Mouse (Mus musculus): ENCODE measurements at regions not wholly inside any gene's neighbourhood (a gene's known extent, or its start where the extent isn't known, plus 50 kb on each side); places are given as distances from the start of the nearest gene placed in this dataset.

DNA sequence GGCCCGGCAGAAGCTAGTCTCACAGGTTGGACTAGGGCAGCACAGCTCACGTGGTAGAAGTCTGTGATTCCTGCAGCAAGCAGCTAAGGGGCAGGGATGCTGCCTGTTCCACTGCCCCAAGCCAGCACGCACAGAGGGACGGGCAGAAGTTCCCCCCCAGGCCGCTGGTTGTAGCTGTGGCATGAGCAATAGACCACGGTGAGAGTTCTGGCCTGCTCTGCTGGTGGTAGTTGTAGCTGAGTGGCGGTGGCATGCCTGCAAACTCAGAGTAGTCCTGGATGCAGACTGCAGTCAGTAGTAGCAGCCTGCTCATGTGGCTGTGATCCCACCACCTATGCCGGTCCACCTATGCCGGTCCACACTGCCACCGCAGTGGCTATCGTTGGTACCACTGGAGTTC is 71.5 kb upstream of the Rpl39l start:
- no peak for DNase-seq (ENCODE audit: low spot score in 2 of 2)

DNA sequence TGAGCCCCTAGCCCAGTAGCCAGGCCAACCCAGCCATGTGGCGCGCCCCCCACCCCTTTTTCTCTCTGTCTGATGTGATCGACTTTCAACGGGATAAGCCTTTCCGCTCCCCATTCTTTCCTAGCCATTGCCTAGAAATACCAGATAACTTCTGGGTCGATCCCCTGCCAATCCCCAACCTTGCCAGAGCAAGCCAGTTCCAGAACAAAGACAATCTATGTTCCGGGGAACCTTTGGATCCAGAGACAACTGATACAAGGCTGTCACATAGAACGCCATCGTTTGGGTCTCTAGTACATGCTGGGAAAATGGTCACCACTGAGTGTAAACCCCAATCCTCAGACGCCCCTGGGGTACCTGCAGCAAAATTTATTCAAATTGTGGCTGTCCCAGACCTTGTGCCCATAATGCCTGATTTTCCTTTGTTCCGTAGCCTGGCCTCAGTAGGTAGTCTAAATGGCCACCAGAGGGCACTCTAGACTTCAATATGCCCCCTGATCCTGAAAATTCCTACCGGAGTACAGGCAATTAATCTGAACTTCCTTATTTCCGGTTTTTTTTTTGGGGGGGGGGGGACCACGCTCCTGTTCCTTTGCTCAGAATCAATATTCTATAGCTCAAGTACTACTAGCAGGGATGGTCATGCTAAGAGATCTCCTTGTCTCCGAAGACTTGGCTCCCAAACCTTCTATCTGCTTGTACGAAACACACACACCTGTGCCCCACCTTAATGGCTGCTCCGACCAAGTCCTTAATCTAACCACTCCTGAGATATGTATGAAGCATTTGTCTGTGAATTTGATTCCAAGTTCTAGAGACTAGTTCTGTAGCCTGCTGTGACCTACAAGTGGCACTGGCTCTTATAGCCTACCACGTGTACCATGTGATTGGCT is 81.3 kb upstream of the Rpl39l start:
- peak; percentile 55 to 59 for DNase-seq (ENCODE audit: low spot score in 2 of 2)

DNA sequence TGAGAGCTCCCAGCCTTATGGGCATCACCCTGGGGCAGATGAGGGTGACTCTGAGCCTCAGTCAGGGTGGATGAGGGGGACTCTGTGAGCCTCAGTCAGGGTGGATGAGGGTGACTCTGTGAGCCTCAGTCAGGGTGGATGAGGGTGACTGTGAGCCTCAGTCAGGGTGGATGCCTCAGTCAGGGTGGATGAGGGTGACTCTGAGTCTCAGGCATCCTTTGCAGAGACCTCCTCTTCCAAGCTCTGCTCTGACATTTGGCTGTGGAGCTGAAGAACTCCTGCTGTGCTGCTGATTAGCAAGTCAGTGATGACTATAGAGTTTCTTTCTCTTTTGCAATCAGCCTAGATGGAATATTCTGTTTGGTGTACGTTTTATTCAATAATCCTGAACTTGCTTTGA is 83.7 kb upstream of the Rpl39l start:
- DNase-seq (ENCODE audit: low spot score in 2 of 2), result no peak

DNA sequence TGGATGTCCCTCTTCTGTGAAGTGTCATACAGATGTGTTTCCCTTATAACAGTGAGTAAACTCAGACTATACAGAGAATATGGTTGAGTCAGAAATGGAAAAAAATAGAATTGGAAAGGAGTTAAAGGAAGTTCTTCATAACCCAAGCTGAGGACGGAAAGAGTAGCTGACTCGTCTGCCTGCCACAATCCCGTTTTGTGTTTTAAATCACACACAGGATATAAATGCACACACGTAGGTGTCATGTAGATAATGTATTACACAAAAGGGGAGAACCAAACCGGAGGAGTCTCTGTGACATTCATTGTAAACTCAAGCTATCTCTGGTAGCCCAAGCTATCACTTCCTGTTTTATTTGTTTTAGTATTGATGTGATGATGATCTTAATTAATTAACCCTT is 84.6 kb upstream of the Rpl39l start:
- DNase-seq (ENCODE audit: low spot score in 2 of 2), result no peak

DNA sequence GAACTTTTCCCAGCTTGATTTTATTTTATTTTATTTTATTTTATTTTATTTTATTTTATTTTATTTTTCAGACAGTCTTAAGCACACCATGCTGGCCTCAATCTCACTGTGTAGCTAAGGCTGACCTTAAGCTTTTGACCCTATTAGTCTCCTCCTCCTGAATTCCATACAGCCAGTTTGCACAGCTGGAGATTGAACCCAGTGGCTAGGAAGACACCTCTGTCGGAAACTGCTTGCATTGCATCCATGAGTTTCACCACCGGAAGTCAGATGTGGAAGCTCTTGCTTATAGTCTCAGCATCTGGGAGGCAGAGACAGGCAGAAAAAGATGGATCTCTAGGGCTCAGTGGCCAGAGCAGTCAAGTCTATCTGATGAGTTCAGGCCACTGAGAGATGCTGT is 86.4 kb upstream of the Grin2a start:
- no peak for DNase-seq (ENCODE audit: low spot score in 2 of 2)

DNA sequence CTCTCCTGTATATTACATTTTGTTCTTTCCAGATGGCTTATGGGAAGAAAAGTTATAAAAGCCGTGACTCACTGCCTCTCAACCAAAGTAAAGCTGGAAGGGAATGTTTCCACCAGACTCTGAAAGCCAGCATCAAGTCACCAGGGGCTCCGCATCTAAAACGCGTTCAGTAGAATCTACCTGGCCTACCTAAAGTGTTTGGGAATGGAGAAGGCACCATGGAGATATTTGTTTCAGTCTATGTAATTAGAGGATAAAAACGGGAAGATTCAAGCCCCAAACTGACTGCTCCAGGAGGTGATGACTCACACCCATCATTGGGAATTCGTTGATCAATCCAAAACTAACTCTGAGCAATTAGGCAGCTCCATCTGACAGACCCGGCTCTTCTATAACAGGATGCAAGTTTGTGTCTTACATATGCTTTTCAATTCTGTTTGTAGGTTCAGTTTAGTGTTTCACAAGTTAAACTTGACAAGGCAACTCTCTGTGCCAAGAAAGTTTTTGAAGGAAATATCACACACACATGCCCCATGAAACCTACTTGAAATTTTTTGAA is 84.8 kb upstream of the Grin2a start:
- DNase-seq (ENCODE audit: low spot score in 2 of 2), result no peak

DNA sequence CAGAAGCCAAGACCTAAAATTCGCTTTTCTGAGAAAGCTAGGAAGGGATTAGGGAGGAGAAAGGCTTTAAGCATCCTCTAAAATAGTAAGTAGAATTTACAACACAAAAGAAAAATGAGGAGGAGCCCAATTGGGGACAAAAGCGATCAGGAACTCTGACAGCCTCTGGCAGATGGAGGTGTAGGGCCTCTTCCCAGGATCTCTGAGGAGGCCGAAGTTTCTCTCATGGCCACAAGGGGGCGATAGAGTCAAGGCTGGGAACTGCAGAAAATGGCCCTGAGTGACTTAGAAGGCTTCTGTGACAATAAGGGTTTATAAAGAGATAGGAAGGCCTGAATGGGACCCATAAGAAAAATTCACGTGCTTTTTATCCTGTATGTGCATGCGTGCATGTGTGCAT is 77.8 kb upstream of the Grin2a start:
- peak; percentile 61 to 75 for DNase-seq (ENCODE audit: low spot score in 2 of 2)

DNA sequence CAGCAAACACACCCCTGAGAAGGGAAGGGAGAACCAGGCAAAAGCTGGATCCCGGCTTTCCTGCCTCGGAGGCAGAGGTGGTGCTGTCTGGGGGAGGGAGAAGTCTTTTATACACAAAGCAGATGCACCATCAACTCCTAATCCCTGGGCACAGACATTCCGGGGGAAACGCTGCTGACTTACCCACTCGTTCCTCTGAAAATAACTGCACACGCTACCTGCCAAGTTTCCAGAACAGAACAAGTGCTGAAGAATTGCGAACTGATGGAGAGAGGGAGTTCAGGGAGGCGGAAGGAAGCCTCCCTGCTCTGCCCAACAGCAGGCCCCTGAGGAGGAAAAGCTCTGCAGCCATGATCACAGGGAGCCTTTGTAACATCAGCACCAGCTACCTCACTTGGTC is 68.1 kb upstream of the Grin2a start:
- DNase-seq (ENCODE audit: low spot score in 2 of 2), result peak; percentile 74 to 85

DNA sequence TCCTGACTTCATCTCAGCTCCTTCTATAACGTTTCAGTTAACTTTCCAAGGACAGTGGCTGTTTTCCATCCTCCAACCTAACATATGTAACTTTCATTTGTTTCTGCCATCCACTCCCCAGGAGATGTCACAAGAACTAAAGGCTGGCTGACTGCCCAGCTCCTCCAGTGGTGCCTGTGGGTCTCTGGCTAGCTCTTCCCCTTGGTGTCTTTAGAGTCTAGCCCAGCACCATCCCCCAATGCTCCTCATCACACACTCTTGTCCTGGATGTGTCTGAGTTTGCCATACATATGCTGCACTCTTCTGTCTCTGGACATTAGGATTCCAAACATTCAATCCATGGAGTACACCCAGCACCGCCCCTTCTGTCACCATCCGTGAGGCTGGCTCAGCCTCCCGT is 62.7 kb upstream of the Grin2a start:
- no peak for DNase-seq (ENCODE audit: low spot score in 2 of 2)
